Mouse (Mus musculus) thymus, adult 2 months (tissue): ENCODE results near the gene Lrrc51.

ENCODE experiments used
- CTCF ChIP-seq: fragments of 200-500 bp; IDR thresholded peaks from 2 replicates; pipeline ENCODE4 v1.5.1; 2012; ENCODE audit warnings: mild to moderate bottlenecking, control low read depth, low read length, moderate library complexity, borderline replicate concordance; ENCODE audit not compliant: control insufficient read depth, poor library complexity, insufficient read depth; ENCODE audit errors: extremely low read depth
- POLR2A ChIP-seq: fragments of 200-500 bp; IDR thresholded peaks from 2 replicates; pipeline ENCODE4 v1.6.1; 2012; ENCODE audit warnings: mild to moderate bottlenecking, low read length, control low read depth, moderate library complexity; ENCODE audit not compliant: control insufficient read depth, poor library complexity, insufficient read depth; ENCODE audit errors: extremely low read depth

DNA sequence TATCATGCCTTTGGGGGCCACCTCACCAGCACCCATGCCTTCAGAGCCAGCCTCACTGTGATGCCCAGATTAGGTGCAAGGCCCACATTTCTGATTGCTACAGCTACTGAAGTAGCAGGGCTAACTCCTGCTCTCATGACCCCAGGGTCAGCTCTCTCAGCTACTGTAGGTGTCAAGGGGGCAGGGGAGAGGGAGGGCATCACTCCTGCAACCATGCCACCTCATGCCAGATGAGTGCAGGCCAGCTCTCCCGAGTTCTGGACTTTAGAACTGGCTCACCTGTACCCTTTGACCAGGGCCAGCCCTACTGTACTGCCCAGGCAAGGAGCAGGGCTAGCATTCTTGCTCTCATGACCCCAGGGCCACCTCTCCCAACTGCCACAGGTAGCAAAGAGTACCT lies 49.0 kb upstream of the Lrrc51 start:
- TF ChIP-seq POLR2A (no peak), CTCF (no peak)
